Mouse (Mus musculus) embryonic facial prominence, embryonic 12.5 days (tissue): ENCODE results near the gene Psmg3. TPM values are rescaled to one million over a fixed set of nuclear protein-coding genes. Genes with fewer than 3 reads are reported as not detected.

Experiments
- ATAC-seq: fragments of 200-750 bp; cut with Nextera tagmentation; 2 replicates; pipeline ENCODE4 v1.8.0; 2017; ENCODE audit not compliant: insufficient number of reproducible peaks, insufficient read depth, low FRiP score, low TSS enrichment
- H3K27ac ChIP-seq: fragments of 300-500 bp; sonication (generic); 2 replicates; pipeline ENCODE4 v1.5.1; 2016; ENCODE audit warnings: mild to moderate bottlenecking
- H3K27me3 ChIP-seq: fragments of 300-500 bp; sonication (generic); 2 replicates; pipeline ENCODE4 v1.6.1; 2016; ENCODE audit warnings: mild to moderate bottlenecking, moderate library complexity
- H3K36me3 ChIP-seq: fragments of 300-500 bp; sonication (generic); 2 replicates; pipeline ENCODE4 v1.6.1; 2016; ENCODE audit warnings: mild to moderate bottlenecking
- H3K4me1 ChIP-seq: fragments of 300-500 bp; sonication (generic); 2 replicates; pipeline ENCODE4 v1.6.1; 2016
- H3K4me2 ChIP-seq: fragments of 300-500 bp; sonication (generic); replicated peaks from 2 replicates; pipeline ENCODE4 v1.6.1; 2016; ENCODE audit warnings: mild to moderate bottlenecking, moderate library complexity
- H3K4me3 ChIP-seq: fragments of 300-500 bp; sonication (generic); 2 replicates; pipeline ENCODE4 v1.5.1; 2016; ENCODE audit warnings: mild to moderate bottlenecking
- H3K9ac ChIP-seq: fragments of 300-500 bp; sonication (generic); 2 replicates; pipeline ENCODE4 v1.6.1; 2016; ENCODE audit warnings: mild to moderate bottlenecking, moderate library complexity
- H3K9me3 ChIP-seq: fragments of 300-500 bp; sonication (generic); 2 replicates; pipeline ENCODE4 v1.6.1; 2016; ENCODE audit warnings: mild to moderate bottlenecking, moderate library complexity
- WGBS: fragments of 180-500 bp; shearing (Covaris S2); methylation state at CpG from one replicate; pipeline ENCODE4 v1.1.7; 2016; 5-methylcytosine and 5-hydroxymethylcytosine counted together
- polyA plus RNA-seq: library from polyadenylated mRNA; unstranded; fragments of >200 nt; fragmentation: Nextera tagmentation; extraction: Ambion mirVana; gene quantifications from 2 replicates; pipeline ENCODE4 v1.2.1, GENCODE M21; 2016

Psmg3 gene
- polyA plus RNA-seq, 1 experiment from 2014 or later = 64.6 TPM

GRCm38 (mm10) chr5:139829384-139829783, 2.7 kb upstream of the Psmg3 start:
- ATAC-seq = no peak
- WGBS = 81% methylated on average over 13 of the region's 13 CpGs
- H3K4me3 ChIP-seq = no peak overlapping the region

GRCm38 (mm10) chr5:139827593-139827992, 908 bp upstream of the Psmg3 start:
- Histone ChIP-seq H3K36me3 (peaks cover 18% of the 10 kb centered on the region), H3K4me2 (no peak overlapping the region; the same call in 1 of the 2 replicates)
- 90% methylated on average over 1 of the region's 1 CpGs for WGBS

More at GRCm38 (mm10) chr5:139829384-139829783, 2.7 kb upstream of the Psmg3 start:
- Histone ChIP-seq H3K27ac (no peak overlapping the region), H3K27me3 (no peaks in the 10 kb centered on the region), H3K4me2 (no peak overlapping the region), H3K9me3 (no peaks in the 10 kb centered on the region), H3K36me3 (peaks cover 4% of the 10 kb centered on the region; the same call in 1 of the 2 replicates), H3K9ac (no peak overlapping the region), H3K4me1 (peaks cover 11% of the 10 kb centered on the region; the same call in 1 of the 2 replicates)

GRCm38 (mm10) chr5:139825947-139826346, 738 bp downstream of the Psmg3 start:
- no peak for ATAC-seq
- WGBS = 39% methylated on average over 11 of the region's 11 CpGs

More at GRCm38 (mm10) chr5:139827593-139827992, 908 bp upstream of the Psmg3 start:
- Histone ChIP-seq H3K27me3 (no peaks in the 10 kb centered on the region), H3K4me3 (no peak overlapping the region), H3K9ac (no peak overlapping the region), H3K9me3 (no peaks in the 10 kb centered on the region), H3K4me1 (peaks cover 11% of the 10 kb centered on the region; the same call in 1 of the 2 replicates), H3K27ac (no peak overlapping the region)
- ATAC-seq = no peak

DNA sequence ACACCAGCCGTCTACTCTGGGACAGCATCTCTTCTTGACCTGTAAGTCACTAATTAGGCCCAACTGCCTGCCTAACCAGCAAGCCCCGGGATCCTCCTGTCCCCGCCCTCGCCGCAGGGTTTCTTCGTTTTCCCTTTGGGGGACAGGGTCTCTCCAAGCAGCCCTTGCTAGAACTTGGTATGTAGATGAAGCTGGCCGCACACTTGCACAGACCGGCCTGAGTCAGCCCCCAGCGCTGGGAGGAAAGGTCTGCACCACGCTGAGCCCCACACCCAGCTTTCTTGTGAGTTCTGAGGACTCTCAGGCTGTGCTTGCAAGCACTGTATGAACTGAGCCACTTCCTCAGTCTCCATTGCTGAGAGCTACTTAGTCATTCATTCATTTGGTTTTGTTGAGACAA, 2.2 kb downstream of the Psmg3 start:
- Histone ChIP-seq H3K4me3 (no peak overlapping the region), H3K36me3 (peaks cover 27% of the 10 kb centered on the region), H3K4me2 (no peak overlapping the region), H3K9me3 (no peaks in the 10 kb centered on the region), H3K9ac (no peak overlapping the region), H3K27ac (no peak overlapping the region), H3K4me1 (peaks cover 11% of the 10 kb centered on the region; the same call in 1 of the 2 replicates), H3K27me3 (no peaks in the 10 kb centered on the region)
- 82% methylated on average over 10 of the region's 10 CpGs for WGBS
- ATAC-seq = no peak

More at GRCm38 (mm10) chr5:139825947-139826346, 738 bp downstream of the Psmg3 start:
- Histone ChIP-seq H3K4me1 (peaks cover 11% of the 10 kb centered on the region; the same call in 1 of the 2 replicates), H3K4me2 (peak overlapping the region; percentile 96), H3K4me3 (peak overlapping the region; percentile 88), H3K36me3 (peaks cover 27% of the 10 kb centered on the region), H3K27me3 (no peaks in the 10 kb centered on the region), H3K27ac (0 out of 2 replicates have a peak overlapping the region, but pooled peaks have one; percentile 75), H3K9ac (peak overlapping the region; percentile 75), H3K9me3 (no peaks in the 10 kb centered on the region)

DNA sequence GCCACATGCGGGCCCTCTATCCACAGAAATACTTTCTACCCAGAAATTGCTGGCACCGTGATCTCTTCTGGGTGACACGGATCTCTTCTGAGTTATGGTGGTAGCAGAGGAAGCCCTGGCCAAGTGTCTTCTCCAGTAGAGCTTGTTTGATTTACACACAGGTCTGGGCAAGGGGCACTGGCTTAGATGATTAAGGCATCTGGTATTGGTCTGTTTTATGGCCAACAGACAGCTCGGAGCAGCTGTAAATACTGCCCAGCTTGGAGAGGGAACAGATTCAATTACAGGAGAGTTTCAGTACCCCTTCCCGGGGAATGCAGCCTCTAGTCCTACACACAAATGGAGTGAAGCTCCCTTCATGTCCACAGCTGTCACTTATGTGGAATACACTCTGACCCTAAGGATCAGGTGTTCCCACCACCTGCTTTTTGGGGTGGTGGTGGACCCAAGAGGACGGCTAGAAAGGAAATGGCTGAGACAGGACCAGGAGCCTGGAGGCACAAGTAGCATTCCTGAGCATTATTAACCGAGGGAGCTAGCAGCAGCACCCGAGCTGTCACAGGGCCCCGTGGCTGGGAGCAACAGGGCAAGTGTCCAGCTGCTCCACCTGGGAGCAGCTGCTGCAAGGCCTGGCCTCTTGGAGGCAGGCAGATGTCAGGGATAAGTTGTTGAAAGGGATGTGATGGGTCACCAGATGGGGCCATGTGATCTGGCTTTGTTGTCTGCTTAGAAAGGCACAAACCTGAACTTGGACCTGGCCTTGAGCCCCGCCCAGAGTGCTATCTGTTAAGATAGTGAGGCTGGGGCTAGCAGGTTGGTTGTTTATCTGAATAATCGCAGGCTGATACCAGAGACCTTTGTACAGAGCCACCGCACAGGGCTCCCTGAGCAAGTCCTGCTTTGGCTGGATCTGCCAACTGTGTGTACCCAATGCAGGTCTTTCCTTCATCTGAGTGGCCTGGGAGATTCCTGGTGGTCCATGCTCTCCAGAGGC, 4.9 kb downstream of the Psmg3 start:
- Histone ChIP-seq H3K4me3 (no peak overlapping the region), H3K27ac (no peak overlapping the region), H3K4me1 (peaks cover 11% of the 10 kb centered on the region; the same call in 1 of the 2 replicates), H3K36me3 (peaks cover 27% of the 10 kb centered on the region), H3K4me2 (no peak overlapping the region), H3K27me3 (no peaks in the 10 kb centered on the region), H3K9ac (no peak overlapping the region), H3K9me3 (no peaks in the 10 kb centered on the region)
- 74% methylated on average over 12 of the region's 12 CpGs for WGBS
- no peak for ATAC-seq

- no peak for ATAC-seq
- Histone ChIP-seq H3K9me3 (no peaks in the 10 kb centered on the region), H3K27me3 (peaks cover 5% of the 10 kb centered on the region), H3K27ac (no peak within 1 kb of the TSS), H3K4me1 (no peaks in the 10 kb centered on the region), H3K36me3 (peaks cover 25% of the 10 kb centered on the region), H3K4me3 (no peak within 1 kb of the TSS), H3K9ac (no peak within 1 kb of the TSS), H3K4me2 (no peak within 1 kb of the TSS)
- 84% methylated on average over 9 of the region's 9 CpGs for WGBS
Measured at GRCm38 (mm10) chr5:139819538-139820181, 7.0 kb downstream of the Psmg3 start, which contains the start of gene Tmem184a. Tmem184a (minus strand) TSS chr5:139819917.

GRCm38 (mm10) chr5:139818801-139819200, 7.9 kb downstream of the Psmg3 start:
- Histone ChIP-seq H3K36me3 (peaks cover 21% of the 10 kb centered on the region), H3K9ac (no peak overlapping the region), H3K4me1 (no peaks in the 10 kb centered on the region), H3K4me2 (no peak overlapping the region), H3K27me3 (peaks cover 14% of the 10 kb centered on the region), H3K4me3 (no peak overlapping the region), H3K9me3 (no peaks in the 10 kb centered on the region), H3K27ac (no peak overlapping the region)
- ATAC-seq = no peak
- 55% methylated on average over 4 of the region's 4 CpGs for WGBS

DNA sequence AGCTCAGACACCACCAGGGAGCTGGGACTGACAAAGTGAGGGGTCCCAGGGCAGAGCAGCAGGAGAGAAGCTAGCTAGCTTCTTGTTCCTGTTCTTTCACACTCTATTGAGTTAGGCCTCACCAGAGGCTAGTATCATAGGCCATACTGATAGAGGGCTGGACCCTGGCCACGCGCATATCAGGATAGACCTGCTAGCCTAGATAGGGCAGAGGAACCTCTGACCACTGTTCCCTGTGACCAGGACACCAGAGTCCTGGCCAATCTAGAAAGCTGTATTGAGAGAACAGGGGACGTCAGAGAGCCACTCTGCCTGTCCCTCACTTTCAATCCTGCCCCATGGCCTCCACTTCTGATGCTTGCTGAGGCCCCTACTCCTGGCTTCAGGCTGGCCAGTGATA, 8.6 kb downstream of the Psmg3 start:
- no peak overlapping the region for H3K4me2 ChIP-seq
- H3K27me3 ChIP-seq = peaks cover 21% of the 10 kb centered on the region
- no peak for ATAC-seq
- no peak overlapping the region for H3K4me3 ChIP-seq
- peaks cover 13% of the 10 kb centered on the region for H3K36me3 ChIP-seq
- H3K27ac ChIP-seq = no peak overlapping the region
- no peaks in the 10 kb centered on the region for H3K9me3 ChIP-seq
- H3K4me1 ChIP-seq = no peaks in the 10 kb centered on the region
- no peak overlapping the region for H3K9ac ChIP-seq
- WGBS = 82% methylated on average over 3 of the region's 3 CpGs

- Histone ChIP-seq H3K27ac (no peak overlapping the region), H3K4me1 (no peaks in the 10 kb centered on the region), H3K27me3 (peaks cover 29% of the 10 kb centered on the region), H3K4me2 (no peak overlapping the region), H3K9ac (no peak overlapping the region), H3K36me3 (peaks cover 6% of the 10 kb centered on the region), H3K4me3 (no peak overlapping the region), H3K9me3 (no peaks in the 10 kb centered on the region)
- ATAC-seq = no peak
- 7% methylated on average over 1 of the region's 1 CpGs for WGBS
Measured at GRCm38 (mm10) chr5:139817292-139817691, 9.4 kb downstream of the Psmg3 start.

- Histone ChIP-seq H3K9ac (no peak overlapping the region), H3K27me3 (peaks cover 34% of the 10 kb centered on the region), H3K4me1 (no peaks in the 10 kb centered on the region), H3K9me3 (no peaks in the 10 kb centered on the region), H3K27ac (no peak overlapping the region), H3K4me3 (no peak overlapping the region), H3K36me3 (no peaks in the 10 kb centered on the region), H3K4me2 (no peak overlapping the region)
- ATAC-seq = no peak
Measured at GRCm38 (mm10) chr5:139816445-139816844, 10.2 kb downstream of the Psmg3 start.

DNA sequence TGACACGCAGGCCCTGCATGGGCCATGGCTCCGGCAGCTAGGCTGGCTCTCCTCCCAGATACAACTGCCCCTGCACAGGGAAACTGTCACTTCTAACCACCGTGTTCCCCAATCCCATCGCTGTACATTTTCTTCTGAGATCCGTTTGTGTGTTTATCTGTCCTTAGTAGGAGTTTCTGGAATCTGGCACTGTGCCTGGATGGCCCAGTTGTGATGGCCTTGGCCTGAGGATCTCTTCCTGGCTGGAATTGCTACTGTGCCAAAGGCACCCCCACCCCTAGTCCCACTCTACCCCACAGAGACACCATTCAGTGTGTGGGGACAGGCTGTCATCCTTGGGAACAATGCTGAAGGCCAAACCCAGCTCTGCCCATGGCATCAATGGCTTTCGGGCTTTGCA, 10.7 kb downstream of the Psmg3 start:
- H3K4me3 ChIP-seq = no peak overlapping the region
- H3K36me3 ChIP-seq = no peaks in the 10 kb centered on the region
- no peak overlapping the region for H3K9ac ChIP-seq
- no peaks in the 10 kb centered on the region for H3K9me3 ChIP-seq
- peaks cover 34% of the 10 kb centered on the region for H3K27me3 ChIP-seq
- no peak overlapping the region for H3K27ac ChIP-seq
- 82% methylated on average over 6 of the region's 6 CpGs for WGBS
- no peak for ATAC-seq
- no peak overlapping the region for H3K4me2 ChIP-seq
- no peaks in the 10 kb centered on the region for H3K4me1 ChIP-seq
